Mouse (Mus musculus) lung, postnatal 0 days (tissue): ENCODE results near the gene Fli1. TPM values are rescaled to one million over a fixed set of nuclear protein-coding genes. Genes with fewer than 3 reads are reported as not detected.

ENCODE experiments used
- ATAC-seq: fragments of 200-750 bp; cut with Nextera tagmentation; 2 replicates; pipeline ENCODE4 v1.8.0; 2017; ENCODE audit warnings: moderate library complexity
- DNase-seq: peaks from one replicate; pipeline ENCODE4 v3.0.0-alpha.2; 2016; ENCODE audit warnings: low spot score
- H3K27ac ChIP-seq: fragments of 300-500 bp; sonication (generic); 2 replicates; pipeline ENCODE4 v1.5.1; 2014; ENCODE audit warnings: antibody characterized with exemption, mild to moderate bottlenecking, low read length, mixed read lengths
- H3K27me3 ChIP-seq: fragments of 300-500 bp; sonication (generic); replicated peaks from 2 replicates; pipeline ENCODE4 v1.6.1; 2014; ENCODE audit warnings: low read length, mixed read lengths; ENCODE audit not compliant: insufficient read depth
- H3K36me3 ChIP-seq: fragments of 300-500 bp; sonication (generic); 2 replicates; pipeline ENCODE4 v1.6.1; 2014; ENCODE audit warnings: low read length, mixed read lengths; ENCODE audit not compliant: insufficient read depth
- H3K4me1 ChIP-seq: fragments of 300-500 bp; sonication (generic); 2 replicates; pipeline ENCODE4 v1.6.1; 2014; ENCODE audit warnings: antibody characterized with exemption, low read depth, low read length, mixed read lengths; ENCODE audit not compliant: insufficient read depth
- H3K4me2 ChIP-seq: fragments of 300-500 bp; sonication (generic); replicated peaks from 2 replicates; pipeline ENCODE4 v1.6.1; 2014; ENCODE audit warnings: low read depth, mild to moderate bottlenecking, low read length, moderate library complexity, mixed read lengths
- H3K4me3 ChIP-seq: fragments of 300-500 bp; sonication (generic); 2 replicates; pipeline ENCODE4 v1.5.1; 2014; ENCODE audit warnings: low read depth, low read length
- H3K9ac ChIP-seq: fragments of 300-500 bp; sonication (generic); replicated peaks from 2 replicates; pipeline ENCODE4 v1.6.1; 2014; ENCODE audit warnings: low read depth, mild to moderate bottlenecking
- H3K9me3 ChIP-seq: fragments of 300-500 bp; sonication (generic); 2 replicates; pipeline ENCODE4 v1.6.1; 2016; ENCODE audit warnings: low read length, mixed read lengths
- CTCF ChIP-seq: IDR thresholded peaks from 2 replicates; pipeline ENCODE4 v1.5.1; 2016; ENCODE audit warnings: antibody characterized with exemption, mild to moderate bottlenecking
- EP300 ChIP-seq: IDR thresholded peaks from 2 replicates; pipeline ENCODE4 v1.6.1; 2016; ENCODE audit warnings: antibody characterized with exemption, mild to moderate bottlenecking, control low read depth
- WGBS: fragments of 180-500 bp; shearing (Covaris S2); extraction: QIAGEN DNeasy Blood & Tissue Kit; methylation state at CpG from one replicate; pipeline ENCODE4 v1.1.7; 2014; 5-methylcytosine and 5-hydroxymethylcytosine counted together
- polyA plus RNA-seq: library from polyadenylated mRNA; unstranded; fragments of >200 nt; fragmentation: Nextera tagmentation; extraction: Ambion mirVana; gene quantifications from 2 replicates; pipeline ENCODE4 v1.2.1, GENCODE M21; 2015

Fli1 gene
- polyA plus RNA-seq, 1 experiment from 2014 or later, result 21.1 TPM

DNA sequence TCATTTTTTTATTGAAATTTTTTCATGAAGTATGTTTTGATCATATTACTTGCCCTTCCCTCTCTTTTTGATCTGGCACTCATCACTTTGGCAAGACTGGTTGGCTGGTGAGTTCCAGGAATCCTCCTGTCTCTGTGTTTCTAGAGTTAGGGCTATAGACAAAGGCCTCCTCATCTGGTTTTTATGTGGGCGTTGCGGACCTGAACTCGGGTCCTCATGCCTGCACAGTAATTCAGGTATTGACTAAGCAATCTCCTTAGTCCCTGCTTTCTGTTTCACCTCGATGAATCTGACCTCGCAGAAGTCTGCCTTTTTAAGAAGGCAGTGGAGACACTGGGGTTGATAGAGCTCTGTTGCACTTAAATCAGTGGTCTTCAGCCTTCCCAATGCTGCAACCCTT lies 54.8 kb downstream of the Fli1 start:
- no peak overlapping the region for H3K27ac ChIP-seq
- H3K4me1 ChIP-seq, result no peaks in the 10 kb centered on the region
- H3K4me2 ChIP-seq, result no peak overlapping the region
- DNase-seq (no peak), ATAC-seq (no peak)
- WGBS, result 90% methylated on average over 5 of the region's 5 CpGs
- no peaks in the 10 kb centered on the region for H3K9me3 ChIP-seq
- no peaks in the 10 kb centered on the region for H3K36me3 ChIP-seq
- H3K9ac ChIP-seq, result no peak overlapping the region
- no peaks in the 10 kb centered on the region for H3K27me3 ChIP-seq
- H3K4me3 ChIP-seq, result no peak overlapping the region
- no peak for TF ChIP-seq CTCF
- TF ChIP-seq EP300, result no peak

GRCm38 (mm10) chr9:32487401-32487800 lies 55.3 kb downstream of the Fli1 start:
- ATAC-seq (no peak), DNase-seq (no peak)
- H3K36me3 ChIP-seq, result no peaks in the 10 kb centered on the region
- H3K9ac ChIP-seq, result no peak overlapping the region
- H3K4me2 ChIP-seq, result no peak overlapping the region
- H3K27me3 ChIP-seq, result no peaks in the 10 kb centered on the region
- no peak overlapping the region for H3K27ac ChIP-seq
- TF ChIP-seq CTCF (no peak), EP300 (no peak)
- no peaks in the 10 kb centered on the region for H3K9me3 ChIP-seq
- no peaks in the 10 kb centered on the region for H3K4me1 ChIP-seq
- 84% methylated on average over 4 of the region's 4 CpGs for WGBS
- H3K4me3 ChIP-seq, result no peak overlapping the region

GRCm38 (mm10) chr9:32480418-32480817 lies 62.2 kb downstream of the Fli1 start:
- no peak for TF ChIP-seq CTCF
- no peak for TF ChIP-seq EP300
- no peak overlapping the region for H3K27ac ChIP-seq
- ATAC-seq (no peak), DNase-seq (no peak)
- H3K27me3 ChIP-seq, result no peaks in the 10 kb centered on the region
- H3K36me3 ChIP-seq, result 0 out of 2 replicates have a peak, but pooled peaks cover 8% of the 10 kb centered on the region
- H3K9me3 ChIP-seq, result no peaks in the 10 kb centered on the region
- no peaks in the 10 kb centered on the region for H3K4me1 ChIP-seq
- no peak overlapping the region for H3K9ac ChIP-seq
- H3K4me2 ChIP-seq, result no peak overlapping the region
- WGBS, result 56% methylated on average over 5 of the region's 5 CpGs
- no peak overlapping the region for H3K4me3 ChIP-seq

DNA sequence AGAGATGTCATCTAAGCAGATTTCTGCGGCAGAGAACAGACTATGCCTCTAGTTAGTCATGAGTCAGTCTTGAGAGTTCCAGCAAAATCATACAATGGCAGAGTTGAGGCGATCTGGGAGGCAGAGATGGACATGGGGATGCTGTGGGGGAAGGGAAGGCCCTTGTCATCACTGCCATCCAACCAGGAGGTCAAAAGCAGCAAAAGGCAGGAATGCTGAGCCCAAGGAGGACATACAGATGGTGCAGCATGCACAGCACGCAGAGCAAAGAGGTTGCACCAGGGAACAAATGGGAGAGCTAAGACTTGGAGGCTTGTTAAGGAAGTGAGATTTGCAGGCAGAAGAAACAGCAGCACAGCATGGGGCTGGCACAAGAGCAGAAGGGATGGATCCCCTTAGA lies 63.9 kb downstream of the Fli1 start:
- Histone ChIP-seq H3K27me3 (no peaks in the 10 kb centered on the region), H3K9ac (no peak overlapping the region), H3K4me1 (no peaks in the 10 kb centered on the region), H3K4me2 (no peak overlapping the region), H3K36me3 (0 out of 2 replicates have a peak, but pooled peaks cover 8% of the 10 kb centered on the region), H3K9me3 (no peaks in the 10 kb centered on the region), H3K4me3 (no peak overlapping the region), H3K27ac (no peak overlapping the region)
- DNase-seq, result no peak
- TF ChIP-seq EP300, result no peak
- no peak for TF ChIP-seq CTCF
- no peak for ATAC-seq
- WGBS, result 49% methylated on average over 3 of the region's 3 CpGs

DNA sequence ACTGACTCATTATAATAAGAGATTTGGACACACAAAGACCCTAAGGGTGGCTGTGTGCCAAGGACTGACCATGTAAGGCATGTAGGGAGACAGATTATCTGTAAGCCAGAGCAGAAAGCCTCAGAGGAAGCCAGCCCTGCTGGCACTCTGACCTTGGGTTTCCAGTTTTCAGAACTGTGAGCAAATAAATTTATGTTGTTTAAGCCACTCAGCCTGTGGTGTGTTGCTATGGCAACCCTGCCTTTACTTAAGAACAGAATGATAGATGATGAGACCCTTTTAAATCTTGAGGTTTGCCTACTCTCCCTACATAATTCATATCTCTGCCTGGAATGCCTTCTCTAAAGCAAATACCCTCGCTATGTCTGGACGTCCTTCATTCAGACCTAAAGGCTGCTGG lies 64.6 kb downstream of the Fli1 start:
- TF ChIP-seq EP300 (no peak), CTCF (no peak)
- H3K9me3 ChIP-seq, result no peaks in the 10 kb centered on the region
- no peaks in the 10 kb centered on the region for H3K27me3 ChIP-seq
- no peak overlapping the region for H3K27ac ChIP-seq
- H3K4me1 ChIP-seq, result no peaks in the 10 kb centered on the region
- WGBS, result 12% methylated on average over 2 of the region's 2 CpGs
- no peak overlapping the region for H3K4me3 ChIP-seq
- no peak overlapping the region for H3K9ac ChIP-seq
- H3K4me2 ChIP-seq, result no peak overlapping the region
- ATAC-seq (no peak), DNase-seq (no peak)
- 0 out of 2 replicates have a peak, but pooled peaks cover 8% of the 10 kb centered on the region for H3K36me3 ChIP-seq

DNA sequence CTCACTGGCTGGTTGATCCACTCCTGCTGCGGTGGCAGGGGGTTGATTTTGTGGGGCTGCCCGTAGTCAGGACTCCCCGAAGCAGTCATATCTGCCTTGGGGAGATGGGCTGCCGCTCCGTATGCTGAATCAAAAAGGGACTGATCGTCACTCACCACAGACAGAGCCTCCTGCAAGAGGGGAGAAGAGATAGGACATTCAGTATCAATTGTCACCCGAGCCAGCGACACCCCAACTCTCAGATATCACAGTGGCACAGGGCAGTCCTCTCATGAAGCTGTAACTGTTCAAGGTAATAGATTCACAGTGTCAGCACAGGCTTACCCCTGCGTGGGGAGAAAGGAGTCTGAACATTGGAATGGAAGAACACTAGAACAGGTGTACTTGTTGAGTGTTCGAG lies 66.1 kb downstream of the Fli1 start:
- no peaks in the 10 kb centered on the region for H3K27me3 ChIP-seq
- DNase-seq (no peak), ATAC-seq (no peak)
- H3K4me1 ChIP-seq, result no peaks in the 10 kb centered on the region
- H3K27ac ChIP-seq, result no peak overlapping the region
- no peak overlapping the region for H3K4me3 ChIP-seq
- H3K36me3 ChIP-seq, result 0 out of 2 replicates have a peak, but pooled peaks cover 8% of the 10 kb centered on the region
- no peak overlapping the region for H3K4me2 ChIP-seq
- no peaks in the 10 kb centered on the region for H3K9me3 ChIP-seq
- H3K9ac ChIP-seq, result no peak overlapping the region
- TF ChIP-seq CTCF, result no peak
- TF ChIP-seq EP300, result no peak
- WGBS, result 90% methylated on average over 10 of the region's 10 CpGs
